Mouse (Mus musculus) midbrain, embryonic 12.5 days (tissue): Measurements from ENCODE around the gene Cnot1. TPM values are rescaled to one million over a fixed set of nuclear protein-coding genes. Genes with fewer than 3 reads are reported as not detected.

Source experiments
- ATAC-seq: fragments of 200-750 bp; cut with Nextera tagmentation; 2 replicates; pipeline ENCODE4 v1.8.0; 2017; ENCODE audit warnings: low read depth, moderate TSS enrichment, moderate library complexity; ENCODE audit not compliant: low FRiP score
- H3K27ac ChIP-seq: fragments of 300-500 bp; sonication (generic); replicated peaks from 2 replicates; pipeline ENCODE4 v1.5.1; 2016; ENCODE audit warnings: mild to moderate bottlenecking
- H3K27me3 ChIP-seq: fragments of 300-500 bp; sonication (generic); 2 replicates; pipeline ENCODE4 v1.6.1; 2016; ENCODE audit warnings: mild to moderate bottlenecking
- H3K36me3 ChIP-seq: fragments of 300-500 bp; sonication (generic); 2 replicates; pipeline ENCODE4 v1.6.1; 2016
- H3K4me1 ChIP-seq: fragments of 300-500 bp; sonication (generic); 2 replicates; pipeline ENCODE4 v1.6.1; 2016
- H3K4me2 ChIP-seq: fragments of 300-500 bp; sonication (generic); replicated peaks from 2 replicates; pipeline ENCODE4 v1.6.1; 2016; ENCODE audit warnings: mild to moderate bottlenecking, moderate library complexity
- H3K4me3 ChIP-seq: fragments of 300-500 bp; sonication (generic); 2 replicates; pipeline ENCODE4 v1.5.1; 2016; ENCODE audit warnings: mild to moderate bottlenecking
- H3K9ac ChIP-seq: fragments of 300-500 bp; sonication (generic); replicated peaks from 2 replicates; pipeline ENCODE4 v1.6.1; 2016; ENCODE audit warnings: mild to moderate bottlenecking, moderate library complexity
- H3K9me3 ChIP-seq: fragments of 300-500 bp; sonication (generic); 2 replicates; pipeline ENCODE4 v1.6.1; 2016; ENCODE audit warnings: mild to moderate bottlenecking
- WGBS: fragments of 180-500 bp; shearing (Covaris S2); methylation state at CpG from one replicate; pipeline ENCODE4 v1.1.7; 2016; 5-methylcytosine and 5-hydroxymethylcytosine counted together
- polyA plus RNA-seq: library from polyadenylated mRNA; unstranded; fragments of >200 nt; fragmentation: Nextera tagmentation; extraction: Ambion mirVana; gene quantifications from 2 replicates; pipeline ENCODE4 v1.2.1, GENCODE M21; 2016

Cnot1 gene
- 88.1 and 94.3 TPM in 2 replicates for polyA plus RNA-seq

GRCm38 (mm10) chr8:95807331-95807843 is at the start of gene Cnot1:
Gene Cnot1, minus strand, starts transcription at chr8:95807464.
- WGBS: under 1% methylated on average over 44 of the region's 44 CpGs
- H3K4me3 ChIP-seq: peak within 1 kb of the TSS; percentile 98
- ATAC-seq: peak; percentile 98
- H3K27me3 ChIP-seq: no peaks in the 10 kb centered on the region
- peak within 1 kb of the TSS; percentile 92 for H3K27ac ChIP-seq
- H3K4me2 ChIP-seq: peak within 1 kb of the TSS; percentile 91
- H3K9ac ChIP-seq: peak within 1 kb of the TSS; percentile 96
- H3K9me3 ChIP-seq: no peaks in the 10 kb centered on the region
- H3K36me3 ChIP-seq: 0 out of 2 replicates have a peak, but pooled peaks cover 4% of the 10 kb centered on the region
- H3K4me1 ChIP-seq: peaks cover 18% of the 10 kb centered on the region

GRCm38 (mm10) chr8:95854174-95854573 is 46.9 kb upstream of the Cnot1 start:
- no peak overlapping the region for H3K4me3 ChIP-seq
- no peak for ATAC-seq

DNA sequence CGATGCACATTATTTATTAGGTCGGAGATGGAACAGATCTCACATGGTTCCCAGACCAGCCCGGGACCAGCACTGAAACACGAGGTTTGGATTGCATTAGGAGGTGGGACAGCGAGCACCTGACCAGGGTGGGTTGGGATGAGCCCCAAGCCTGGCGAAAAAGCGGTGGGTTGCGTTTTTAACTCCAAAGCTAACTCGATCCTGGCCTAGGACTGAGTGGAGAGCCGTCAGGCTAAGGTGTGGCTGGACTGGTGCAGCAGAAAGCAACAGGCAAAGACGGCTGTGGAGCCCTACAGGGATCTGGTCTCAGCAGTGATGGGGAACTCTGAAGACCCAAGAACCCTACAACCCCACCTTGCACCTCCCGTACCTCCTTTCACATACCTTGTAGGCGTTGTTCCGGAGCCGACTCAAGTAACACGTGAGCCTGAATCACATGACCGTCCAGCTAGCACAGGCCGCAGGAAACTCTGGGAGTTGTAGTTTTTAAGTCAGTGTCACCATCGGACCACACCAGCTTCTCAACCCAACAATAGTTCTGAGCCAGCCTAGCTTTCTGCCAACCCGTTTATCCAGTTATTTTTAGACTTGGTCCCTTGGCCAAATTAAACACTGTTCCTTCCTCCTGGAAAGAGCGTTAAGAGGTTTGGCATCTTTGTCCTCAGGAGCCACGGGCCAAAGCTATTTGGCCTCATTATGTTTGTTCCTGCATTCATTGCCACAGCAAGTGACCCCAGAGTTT is 46.0 kb upstream of the Cnot1 start, which contains the start of gene Slc38a7:
Gene Slc38a7 (minus strand): TSS at position 438 of the 742 bp plus-strand sequence.
- no peaks in the 10 kb centered on the region for H3K27me3 ChIP-seq
- peaks cover 14% of the 10 kb centered on the region for H3K4me1 ChIP-seq
- peak within 1 kb of the TSS; percentile 71 for H3K4me3 ChIP-seq
- ATAC-seq: peak; percentile 98
- H3K9ac ChIP-seq: peak within 1 kb of the TSS; percentile 68
- no peaks in the 10 kb centered on the region for H3K9me3 ChIP-seq
- peaks cover 4% of the 10 kb centered on the region for H3K36me3 ChIP-seq
- no peak within 1 kb of the TSS for H3K27ac ChIP-seq
- peak within 1 kb of the TSS; percentile 83 for H3K4me2 ChIP-seq
- 12% methylated on average over 22 of the region's 22 CpGs for WGBS

More at GRCm38 (mm10) chr8:95854174-95854573, 46.9 kb upstream of the Cnot1 start:
- Histone ChIP-seq H3K9me3 (no peaks in the 10 kb centered on the region), H3K27me3 (no peaks in the 10 kb centered on the region), H3K4me1 (peaks cover 14% of the 10 kb centered on the region), H3K27ac (no peak overlapping the region), H3K4me2 (no peak overlapping the region), H3K36me3 (no peaks in the 10 kb centered on the region; the same call in 1 of the 2 replicates), H3K9ac (no peak overlapping the region)
- WGBS: 85% methylated on average over 6 of the region's 6 CpGs

DNA sequence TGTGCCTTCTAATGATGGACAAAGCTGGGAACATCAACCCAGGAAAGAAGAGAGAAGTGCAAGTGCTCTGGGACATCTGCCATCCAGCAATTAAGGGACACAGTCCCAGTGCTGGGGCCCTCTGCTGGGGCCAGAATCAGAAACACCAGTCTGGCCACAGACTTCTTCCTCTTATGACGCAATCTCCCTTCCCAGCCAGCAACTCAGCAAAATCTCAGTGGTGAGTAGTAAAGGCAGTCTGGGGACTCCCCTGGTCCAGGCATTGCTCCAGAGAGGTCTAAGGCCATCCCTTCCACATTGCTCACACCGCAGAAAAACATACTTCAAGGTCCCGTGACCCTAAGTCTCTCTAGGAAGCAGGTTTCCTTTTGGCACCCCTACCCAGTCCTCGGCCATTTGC is 45.0 kb upstream of the Cnot1 start:
- peak overlapping the region; percentile 83 for H3K4me2 ChIP-seq
- WGBS: 74% methylated on average over 4 of the region's 4 CpGs
- H3K36me3 ChIP-seq: peaks cover 4% of the 10 kb centered on the region

DNA sequence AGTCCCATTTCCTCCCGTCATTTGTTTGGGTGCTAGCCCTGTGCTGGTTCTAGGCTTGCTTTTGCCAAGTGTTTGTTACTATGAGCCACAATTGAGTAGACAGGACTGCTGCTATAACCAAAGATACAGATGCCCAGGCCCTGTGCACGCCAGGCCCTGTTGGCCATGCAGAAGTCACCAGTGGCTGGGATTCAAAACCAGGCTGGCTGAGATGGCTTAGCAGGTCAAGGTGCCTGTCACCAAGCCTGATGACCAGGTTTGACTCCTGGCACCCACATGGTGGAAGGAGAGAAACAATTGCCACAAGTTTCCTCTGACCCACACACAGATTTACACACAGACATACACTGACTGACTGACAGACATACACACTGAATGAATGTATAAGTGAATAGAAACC is 43.1 kb upstream of the Cnot1 start:
- Histone ChIP-seq H3K4me1 (peaks cover 14% of the 10 kb centered on the region), H3K4me3 (no peak overlapping the region), H3K27ac (no peak overlapping the region), H3K9ac (no peak overlapping the region), H3K9me3 (no peaks in the 10 kb centered on the region), H3K4me2 (no peak overlapping the region), H3K27me3 (no peaks in the 10 kb centered on the region), H3K36me3 (peaks cover 14% of the 10 kb centered on the region)
- ATAC-seq: no peak
- WGBS: 92% methylated on average over 2 of the region's 2 CpGs

More for the DNA sequence above, 45.0 kb upstream of the Cnot1 start:
- ATAC-seq: no peak
- H3K4me3 ChIP-seq: peak overlapping the region; percentile 71
- peaks cover 14% of the 10 kb centered on the region for H3K4me1 ChIP-seq
- no peaks in the 10 kb centered on the region for H3K9me3 ChIP-seq
- no peaks in the 10 kb centered on the region for H3K27me3 ChIP-seq
- peak overlapping the region; percentile 68; the same call in 1 of the 2 replicates for H3K9ac ChIP-seq
- no peak overlapping the region for H3K27ac ChIP-seq

DNA sequence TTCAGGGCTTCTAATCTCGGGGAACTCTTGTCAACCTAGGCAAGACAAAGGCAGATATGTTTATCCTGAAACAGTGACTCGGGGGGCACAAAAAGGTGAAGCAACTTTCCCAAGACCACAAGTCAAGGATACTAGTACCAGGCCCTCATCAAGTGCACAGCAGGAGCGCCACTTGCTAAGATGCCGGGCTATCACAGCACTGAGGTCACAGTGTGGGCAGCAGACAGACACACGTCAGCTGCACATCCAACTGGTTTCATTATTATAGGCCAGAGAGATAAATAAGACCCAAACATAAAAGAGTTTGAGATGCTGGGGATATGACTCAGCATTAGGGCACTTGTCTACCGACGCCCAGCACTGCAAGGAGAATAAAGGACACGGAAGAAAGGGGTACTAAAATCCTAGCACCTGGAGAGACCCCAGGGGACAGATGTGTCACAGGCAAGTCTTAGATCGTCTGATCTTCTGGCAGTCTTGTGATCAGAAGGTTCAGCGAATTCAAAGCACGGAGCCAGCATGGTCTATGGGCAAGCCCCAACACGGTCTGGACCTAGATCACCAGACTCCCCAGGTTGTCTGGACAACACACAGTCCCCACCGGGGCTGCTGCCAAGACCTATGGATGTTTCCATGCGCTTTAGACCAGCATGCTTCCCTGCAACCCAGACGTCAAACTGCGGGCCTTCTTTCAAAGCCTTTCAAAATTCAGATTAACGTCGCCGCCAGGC is 41.6 kb upstream of the Cnot1 start:
- H3K4me2 ChIP-seq: no peak overlapping the region

DNA sequence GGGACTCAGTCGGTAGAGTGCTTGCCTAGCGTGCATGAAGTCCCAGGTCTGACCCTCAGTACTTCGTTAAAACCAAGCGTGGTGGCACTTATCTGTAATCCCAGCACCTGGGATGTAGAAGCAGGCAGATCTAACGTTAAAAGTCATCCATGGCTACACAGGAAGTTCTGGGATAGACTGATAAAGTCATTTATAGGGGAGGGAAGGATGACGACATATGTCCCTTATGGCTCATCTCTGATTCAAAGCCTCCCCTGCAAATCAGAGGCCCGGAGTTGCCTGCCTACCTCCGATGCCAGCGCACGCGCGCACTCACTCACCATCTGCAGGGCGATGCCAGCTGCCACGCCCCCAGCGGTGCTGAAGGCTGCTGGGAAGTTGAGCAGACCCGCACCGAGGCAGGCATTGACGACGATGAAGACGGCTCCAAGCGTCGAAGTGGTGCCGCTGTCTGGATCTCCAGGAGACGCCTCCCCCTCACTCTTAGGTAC is 40.8 kb upstream of the Cnot1 start:
- 81% methylated on average over 24 of the region's 24 CpGs for WGBS
- ATAC-seq: no peak

More for the DNA sequence above, 41.6 kb upstream of the Cnot1 start:
- WGBS: 92% methylated on average over 19 of the region's 19 CpGs
- peaks cover 28% of the 10 kb centered on the region for H3K36me3 ChIP-seq
- H3K27me3 ChIP-seq: no peaks in the 10 kb centered on the region
- no peak overlapping the region for H3K27ac ChIP-seq
- H3K9me3 ChIP-seq: no peaks in the 10 kb centered on the region
- no peak for ATAC-seq
- no peak overlapping the region for H3K9ac ChIP-seq
- no peak overlapping the region for H3K4me3 ChIP-seq
- H3K4me1 ChIP-seq: peaks cover 14% of the 10 kb centered on the region

DNA sequence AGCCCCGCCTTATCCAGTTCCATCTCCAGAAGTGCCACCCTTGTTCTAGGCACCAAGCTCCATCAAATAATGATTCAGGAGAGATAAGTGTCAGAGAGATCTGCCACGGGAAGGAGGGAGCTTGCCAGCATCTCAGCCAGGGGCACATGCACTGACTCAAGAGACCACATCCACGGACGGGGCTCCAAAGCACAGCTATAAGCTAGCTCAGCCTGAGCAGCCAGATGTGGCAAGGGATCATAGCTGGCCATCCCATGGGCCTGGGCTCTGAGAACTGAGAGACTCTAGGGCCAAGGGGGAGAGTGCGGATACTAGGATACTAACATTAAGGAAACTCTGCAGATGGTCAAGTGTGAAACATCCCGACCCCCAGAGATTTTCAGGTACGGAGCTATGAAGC is 37.8 kb upstream of the Cnot1 start:
- Histone ChIP-seq H3K4me1 (no peaks in the 10 kb centered on the region), H3K27me3 (no peaks in the 10 kb centered on the region), H3K27ac (no peak overlapping the region), H3K9ac (no peak overlapping the region), H3K4me3 (no peak overlapping the region), H3K9me3 (no peaks in the 10 kb centered on the region), H3K36me3 (peaks cover 56% of the 10 kb centered on the region), H3K4me2 (no peak overlapping the region)
- 94% methylated on average over 7 of the region's 7 CpGs for WGBS
- no peak for ATAC-seq

More for the DNA sequence above, 40.8 kb upstream of the Cnot1 start:
- H3K27ac ChIP-seq: no peak overlapping the region
- no peak overlapping the region for H3K4me2 ChIP-seq
- H3K36me3 ChIP-seq: peaks cover 35% of the 10 kb centered on the region
- H3K4me3 ChIP-seq: no peak overlapping the region
- peaks cover 11% of the 10 kb centered on the region for H3K4me1 ChIP-seq
- H3K27me3 ChIP-seq: no peaks in the 10 kb centered on the region
- H3K9me3 ChIP-seq: no peaks in the 10 kb centered on the region
- H3K9ac ChIP-seq: no peak overlapping the region

- Histone ChIP-seq H3K4me1 (no peaks in the 10 kb centered on the region), H3K36me3 (peaks cover 56% of the 10 kb centered on the region), H3K9me3 (no peaks in the 10 kb centered on the region), H3K9ac (no peak overlapping the region), H3K4me3 (no peak overlapping the region), H3K27ac (no peak overlapping the region), H3K27me3 (no peaks in the 10 kb centered on the region), H3K4me2 (no peak overlapping the region)
- ATAC-seq: 0 out of 2 replicates have a peak, but pooled peaks have one; percentile 19
- 95% methylated on average over 6 of the region's 6 CpGs for WGBS
Observed at GRCm38 (mm10) chr8:95843968-95844367, 36.7 kb upstream of the Cnot1 start.

DNA sequence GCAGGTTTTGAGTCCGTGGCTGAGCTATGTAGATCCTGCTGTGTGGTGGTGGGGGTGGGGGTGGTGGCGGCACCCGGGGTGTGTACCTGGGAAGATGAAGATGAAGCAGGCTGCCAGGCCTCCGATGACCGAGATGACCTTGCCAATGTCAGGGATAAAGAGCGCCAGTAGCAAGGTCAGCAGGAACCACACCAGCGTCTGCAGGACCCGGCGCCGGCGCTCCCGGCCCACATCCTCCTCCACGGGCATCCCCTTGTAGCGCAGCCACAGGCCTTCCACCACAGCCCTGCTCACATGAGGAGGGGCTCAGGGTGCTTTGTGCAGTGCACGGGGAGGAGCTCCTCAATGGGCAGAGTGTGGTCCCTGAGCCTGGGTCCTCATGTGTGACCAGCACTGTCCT is 34.2 kb upstream of the Cnot1 start:
- Histone ChIP-seq H3K27ac (no peak overlapping the region), H3K9me3 (no peaks in the 10 kb centered on the region), H3K4me2 (no peak overlapping the region), H3K27me3 (no peaks in the 10 kb centered on the region), H3K4me1 (no peaks in the 10 kb centered on the region), H3K4me3 (no peak overlapping the region), H3K9ac (no peak overlapping the region), H3K36me3 (peaks cover 62% of the 10 kb centered on the region)
- WGBS: 92% methylated on average over 15 of the region's 15 CpGs
- no peak for ATAC-seq

- Histone ChIP-seq H3K9me3 (no peaks in the 10 kb centered on the region), H3K4me1 (no peaks in the 10 kb centered on the region), H3K9ac (no peak overlapping the region), H3K4me3 (no peak overlapping the region), H3K27me3 (no peaks in the 10 kb centered on the region), H3K27ac (no peak overlapping the region), H3K4me2 (no peak overlapping the region), H3K36me3 (peaks cover 43% of the 10 kb centered on the region)
- ATAC-seq: no peak
- 98% methylated on average over 4 of the region's 4 CpGs for WGBS
Observed at GRCm38 (mm10) chr8:95839289-95839688, 32.0 kb upstream of the Cnot1 start.

DNA sequence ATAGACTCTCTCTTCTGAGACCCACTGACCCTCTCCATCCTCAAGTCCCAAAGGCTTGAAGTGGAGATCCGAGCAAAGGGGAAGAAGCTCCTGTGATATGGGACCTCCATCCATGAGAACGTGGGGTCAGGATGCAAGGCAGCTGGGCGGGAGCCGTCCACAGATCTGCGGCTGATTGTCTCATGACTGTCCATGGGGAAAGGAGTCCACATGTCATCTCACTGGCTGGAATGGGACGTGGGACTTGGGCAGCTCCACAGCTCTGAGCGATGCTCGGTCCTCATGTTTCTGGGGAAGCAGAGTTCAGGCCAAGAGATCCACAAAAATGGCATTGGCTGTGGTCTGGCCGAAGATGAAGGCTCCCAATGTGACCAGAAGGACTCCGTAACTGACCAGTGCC is 30.0 kb upstream of the Cnot1 start:
- no peaks in the 10 kb centered on the region for H3K27me3 ChIP-seq
- ATAC-seq: no peak
- WGBS: 92% methylated on average over 10 of the region's 10 CpGs
- peaks cover 25% of the 10 kb centered on the region for H3K36me3 ChIP-seq
- H3K4me2 ChIP-seq: no peak overlapping the region
- H3K9me3 ChIP-seq: no peaks in the 10 kb centered on the region
- H3K4me1 ChIP-seq: peaks cover 10% of the 10 kb centered on the region
- H3K9ac ChIP-seq: no peak overlapping the region
- no peak overlapping the region for H3K4me3 ChIP-seq
- H3K27ac ChIP-seq: no peak overlapping the region
